Mouse (Mus musculus) fat pad, adult 2 months (tissue): Measurements from ENCODE around the gene Foxr1.
"Not testable (repeated sequence)": the region's sequence is repeated elsewhere in the genome, so short reads cannot be mapped to it uniquely, and the experiment has no call there.

Experiments used
- DNase-seq: peaks from one replicate; pipeline ENCODE4 v3.0.0-alpha.2; 2011; ENCODE audit warnings: low read depth, low spot score; ENCODE audit errors: extremely low read depth

The Foxr1 gene

GRCm38 (mm10) chr9:44417156-44417891, 23.6 kb downstream of the Foxr1 start:
- no peak for DNase-seq

DNA sequence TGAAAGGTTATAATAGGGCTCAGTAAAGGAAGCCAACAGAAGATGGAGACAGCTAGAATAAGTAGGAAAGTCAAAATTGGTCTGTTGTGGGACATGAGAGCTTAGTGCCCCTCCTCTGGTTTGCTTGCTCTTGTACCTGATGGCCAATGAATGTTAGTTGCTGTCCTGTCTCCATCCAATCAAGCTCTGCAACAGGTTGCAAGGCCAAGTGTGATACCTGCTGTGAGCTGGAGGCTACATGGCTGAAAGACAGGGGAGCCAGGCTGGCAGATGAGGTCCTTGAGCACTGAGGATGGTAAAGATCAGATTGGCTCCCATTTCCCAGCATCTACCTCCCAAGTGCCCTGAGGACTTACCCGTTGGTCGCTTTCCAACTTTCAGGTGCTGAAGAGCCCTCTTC, 28.2 kb downstream of the Foxr1 start:
- DNase-seq: peak; percentile 31

DNA sequence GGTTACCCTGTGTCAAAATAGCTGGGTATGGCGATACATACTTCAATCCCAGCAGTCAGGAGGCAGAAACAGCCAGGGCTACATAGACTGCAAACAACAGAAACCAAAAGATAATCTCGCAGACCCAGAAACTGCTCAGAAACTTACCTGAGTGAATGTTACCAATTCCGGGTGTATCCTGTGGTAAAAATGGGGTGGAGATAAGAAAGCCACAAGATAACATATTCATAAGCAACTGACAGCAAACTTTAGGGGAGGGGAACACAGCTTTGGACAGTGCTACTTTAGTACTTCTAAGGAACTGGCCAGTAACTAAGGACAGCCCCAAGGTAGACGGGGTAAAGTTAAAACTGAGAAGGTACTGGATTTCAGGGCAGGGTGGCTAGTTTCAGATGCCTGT, 28.6 kb downstream of the Foxr1 start:
- DNase-seq: no peak

DNA sequence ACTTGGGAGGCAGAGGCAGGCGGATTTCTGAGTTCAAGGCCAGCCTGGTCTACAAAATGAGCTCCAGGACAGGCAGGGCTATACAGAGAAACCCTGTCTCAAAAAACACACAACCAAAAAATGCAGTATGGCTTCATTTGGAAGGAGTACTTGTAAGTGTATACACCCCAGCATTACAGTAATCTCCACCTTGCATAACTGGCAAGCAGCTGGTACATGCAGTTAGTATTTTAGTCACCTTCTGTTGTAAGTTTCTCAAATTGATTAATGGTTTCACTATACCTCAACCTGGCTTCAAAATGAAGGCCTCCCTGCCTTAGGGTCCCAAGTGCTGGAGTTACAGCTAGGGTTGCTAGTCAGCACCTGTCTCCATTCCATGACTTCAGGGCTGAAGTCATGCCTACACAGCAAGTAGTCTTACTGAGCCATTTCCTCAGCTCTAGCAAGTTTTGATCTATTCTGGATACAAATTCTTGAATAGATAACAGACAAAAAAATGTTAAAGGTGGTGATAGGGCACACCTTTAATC, 29.3 kb downstream of the Foxr1 start:
- DNase-seq: peak; percentile 77

DNA sequence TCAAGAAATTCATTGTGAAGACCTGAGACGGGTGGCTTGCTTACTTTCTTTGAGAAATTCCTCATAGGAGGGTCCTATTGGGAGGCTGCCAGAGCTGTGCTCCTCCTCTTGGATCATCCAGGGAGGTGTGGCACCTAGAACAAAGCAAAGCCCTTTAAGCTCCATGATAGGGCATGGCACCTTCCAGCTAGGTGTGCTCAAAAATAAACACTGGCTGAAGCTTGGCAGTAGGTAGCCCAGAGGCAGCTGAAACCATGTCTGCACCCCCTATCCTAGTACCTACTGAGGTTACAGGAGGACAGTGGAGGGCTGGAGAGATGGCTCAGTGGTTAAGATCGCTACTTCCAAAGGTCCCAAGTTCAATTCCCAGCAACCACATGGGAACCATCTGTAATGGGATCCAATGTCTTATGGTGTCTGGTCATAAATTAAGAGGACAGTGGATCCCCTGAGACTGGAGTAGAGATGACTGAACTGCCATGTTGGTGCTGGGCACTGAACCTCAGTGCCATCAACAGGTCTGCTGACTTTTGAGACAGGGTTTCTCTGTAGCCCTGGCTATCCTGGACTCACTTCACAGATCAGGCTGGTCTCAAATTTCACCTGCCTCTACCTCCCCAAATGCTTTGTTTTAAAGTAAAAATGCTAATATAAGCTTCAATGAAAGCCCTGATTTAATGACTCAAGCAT, 30.1 kb downstream of the Foxr1 start:
- DNase-seq: no peak

DNA sequence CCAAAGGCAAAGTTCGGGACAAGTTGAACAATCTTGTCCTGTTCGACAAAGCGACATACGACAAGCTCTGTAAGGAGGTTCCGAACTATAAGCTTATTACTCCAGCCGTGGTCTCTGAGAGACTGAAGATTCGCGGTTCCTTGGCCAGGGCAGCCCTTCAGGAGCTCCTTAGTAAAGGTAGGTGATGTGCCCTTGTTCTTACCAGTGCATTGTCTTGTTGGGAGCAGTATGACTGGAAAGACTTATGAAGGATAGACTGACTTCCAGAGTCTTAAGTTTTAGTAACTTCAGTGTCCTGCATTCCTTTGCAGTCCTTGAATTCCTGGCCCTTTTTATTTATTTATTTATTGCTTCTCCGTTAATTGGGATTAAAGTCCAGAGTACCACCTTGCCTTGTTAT, 32.2 kb downstream of the Foxr1 start:
- DNase-seq: not testable (repeated sequence)

GRCm38 (mm10) chr9:44407752-44408097, 33.2 kb downstream of the Foxr1 start:
- DNase-seq: no peak

DNA sequence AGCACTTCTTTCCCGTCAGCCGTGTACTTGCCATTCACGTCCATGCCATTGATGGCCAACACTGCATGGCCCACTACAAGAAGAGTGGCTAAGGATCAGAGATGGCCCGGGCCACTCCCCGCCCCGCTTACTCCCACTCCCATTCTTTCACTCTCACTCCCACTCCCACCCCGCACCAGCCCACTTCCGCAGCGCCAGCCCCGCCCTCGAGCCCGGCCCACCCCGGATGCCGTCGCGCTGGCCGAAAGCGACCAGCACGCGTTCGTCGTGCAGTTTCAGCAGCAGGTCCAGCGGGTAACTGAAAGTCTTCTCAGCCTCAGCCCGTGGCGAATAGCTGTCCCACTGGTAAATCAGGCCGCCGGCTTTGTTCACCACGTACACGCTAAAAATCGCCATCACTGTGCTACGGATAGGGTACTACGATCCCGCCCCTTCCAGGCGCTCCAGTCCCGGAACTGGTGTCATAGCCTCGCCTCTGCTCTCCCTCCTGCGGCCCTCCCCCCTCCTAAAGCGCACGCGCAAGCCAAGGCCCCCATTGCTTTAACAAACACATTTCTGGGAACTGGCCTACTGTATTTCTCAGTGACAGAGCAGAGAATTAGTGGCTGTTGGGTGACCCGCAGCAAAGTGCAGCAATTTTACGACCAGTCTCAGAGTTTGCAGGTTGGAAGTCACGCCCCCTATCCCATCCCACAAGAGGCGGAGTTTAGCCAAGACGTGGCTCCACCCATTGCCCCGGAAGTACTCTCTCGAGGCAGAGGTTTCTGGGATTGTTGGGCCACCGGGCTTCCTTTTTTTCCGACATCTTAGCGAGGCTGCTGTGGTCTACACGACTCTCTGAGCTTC, 33.8 kb downstream of the Foxr1 start, which contains the start of the genes Rps25 and Trappc4:
Rps25 (plus strand) TSS at position 234 of the 846 bp plus-strand sequence.
Trappc4 (minus strand) TSS at position 695 of the 846 bp plus-strand sequence.
- peak; percentile 68 for DNase-seq

GRCm38 (mm10) chr9:44405011-44405410, 35.9 kb downstream of the Foxr1 start:
- DNase-seq: no peak

DNA sequence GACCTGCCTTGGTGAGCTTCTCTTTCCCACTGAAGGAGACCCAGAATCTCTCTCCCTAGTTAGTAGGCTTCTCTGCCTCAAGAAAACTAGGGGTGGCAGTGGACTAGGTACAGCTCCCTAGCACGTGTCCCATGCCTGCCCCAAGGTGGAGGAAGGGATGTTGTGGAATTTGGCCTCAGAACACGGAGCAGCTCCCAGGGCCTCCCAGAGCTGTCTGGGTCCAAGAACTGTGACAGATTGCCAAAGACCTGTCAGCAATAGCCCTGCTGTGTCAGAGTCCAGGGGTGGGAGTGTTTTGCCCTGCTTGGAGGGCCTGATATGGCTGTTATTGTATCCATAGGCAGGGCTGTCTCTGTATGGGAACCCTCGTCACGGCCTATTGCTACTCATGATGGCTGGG, 39.9 kb downstream of the Foxr1 start:
- DNase-seq: no peak

- no peak for DNase-seq
Measured at GRCm38 (mm10) chr9:44399795-44400114, 41.2 kb downstream of the Foxr1 start.

GRCm38 (mm10) chr9:44399114-44399794, 41.7 kb downstream of the Foxr1 start:
- DNase-seq: no peak

DNA sequence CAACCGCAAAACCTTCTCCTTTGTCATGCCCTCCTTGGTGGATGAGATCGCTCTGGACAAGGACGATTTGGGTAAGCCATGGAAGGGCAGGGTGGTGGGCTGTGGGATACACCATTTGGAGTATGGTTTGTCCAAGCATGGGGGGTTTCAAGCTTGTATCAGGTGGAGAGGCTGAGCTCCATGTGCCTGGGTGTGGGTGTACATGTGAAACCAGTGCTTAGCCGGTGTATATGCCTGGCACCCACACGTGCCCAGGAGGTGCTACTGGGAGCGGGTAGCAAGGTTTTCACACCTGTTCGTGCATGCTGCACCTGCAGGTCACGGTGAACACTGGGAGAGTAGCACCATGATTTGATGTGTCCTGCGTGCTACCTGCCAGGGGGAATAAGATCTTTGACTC, 42.4 kb downstream of the Foxr1 start:
- no peak for DNase-seq

GRCm38 (mm10) chr9:44398087-44398486, 42.8 kb downstream of the Foxr1 start:
- no peak for DNase-seq

DNA sequence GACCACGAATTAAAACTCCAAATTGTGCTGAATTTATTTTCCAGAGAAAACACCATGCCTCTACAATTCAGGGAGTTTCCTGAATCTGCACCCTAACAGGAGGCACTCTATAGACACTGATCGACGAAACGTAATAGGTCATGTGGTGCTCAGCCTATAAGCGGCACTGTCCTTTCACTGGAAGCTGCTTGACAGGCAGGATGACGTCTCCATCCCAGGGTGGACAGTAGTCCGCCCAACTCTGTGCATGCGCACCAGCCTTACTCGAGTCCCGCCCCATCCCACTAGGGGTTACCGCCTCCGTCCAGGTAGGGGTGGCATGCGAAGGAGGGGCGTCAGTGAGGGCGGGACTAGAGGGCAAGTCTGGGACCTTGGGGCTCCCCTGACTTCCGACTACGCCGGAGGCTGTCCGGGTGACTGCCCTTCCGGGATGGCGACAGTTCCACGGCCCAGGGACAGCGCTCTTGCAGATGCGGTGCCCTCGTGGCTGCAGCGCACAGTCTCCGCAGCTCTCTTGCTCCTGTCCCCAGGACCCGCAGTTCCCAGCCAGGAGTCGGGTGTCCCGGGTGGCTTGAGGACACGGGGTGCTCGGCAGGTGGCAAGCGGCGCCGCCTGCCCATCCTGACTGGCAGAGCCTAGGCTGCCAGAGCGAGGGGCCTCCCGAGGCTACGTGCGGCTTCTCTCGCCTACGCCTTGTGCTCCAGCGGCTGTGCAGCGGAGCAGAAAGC, 44.1 kb downstream of the Foxr1 start, which contains the start of gene Slc37a4:
Slc37a4 (plus strand) TSS at position 169 of the 728 bp plus-strand sequence.
- DNase-seq: peak; percentile 86

- DNase-seq: no peak
Measured at GRCm38 (mm10) chr9:44391466-44391865, 49.5 kb downstream of the Foxr1 start.

- DNase-seq: no peak
Measured at GRCm38 (mm10) chr9:44389273-44389672, 51.7 kb downstream of the Foxr1 start.

GRCm38 (mm10) chr9:44387221-44387620, 53.7 kb downstream of the Foxr1 start:
- no peak for DNase-seq

DNA sequence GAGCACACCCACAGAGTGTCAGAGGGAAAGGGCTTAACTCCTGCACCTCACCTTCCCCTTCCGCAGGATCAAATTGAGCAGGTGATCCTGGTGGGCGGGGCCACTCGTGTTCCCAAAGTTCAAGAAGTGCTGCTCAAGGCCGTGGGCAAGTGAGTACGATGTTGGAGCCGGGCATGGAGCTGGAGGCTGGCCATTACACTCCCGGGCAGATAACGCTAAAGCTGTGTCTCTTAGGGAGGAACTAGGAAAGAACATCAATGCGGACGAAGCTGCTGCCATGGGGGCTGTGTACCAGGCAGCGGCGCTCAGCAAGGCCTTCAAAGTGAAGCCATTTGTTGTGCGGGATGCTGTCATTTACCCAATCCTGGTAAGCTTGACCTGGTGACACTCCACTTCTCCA, 56.3 kb downstream of the Foxr1 start:
- DNase-seq: no peak
